Mouse (Mus musculus): ENCODE measurements around the gene Stk4.
A peak's percentile ranks its signal among the peaks of the same experiment; 100 is the strongest.
"Not testable (repeated sequence)": the region's sequence is repeated elsewhere in the genome, so short reads cannot be mapped to it uniquely, and the experiment has no call there.

Gene Stk4

GRCm38 (mm10) chr2:164070142-164070764 is at the start of gene Stk4:
TSS of gene Stk4 (plus strand) at chr2:164070322.
- DNase-seq: peak; percentile 79

DNA sequence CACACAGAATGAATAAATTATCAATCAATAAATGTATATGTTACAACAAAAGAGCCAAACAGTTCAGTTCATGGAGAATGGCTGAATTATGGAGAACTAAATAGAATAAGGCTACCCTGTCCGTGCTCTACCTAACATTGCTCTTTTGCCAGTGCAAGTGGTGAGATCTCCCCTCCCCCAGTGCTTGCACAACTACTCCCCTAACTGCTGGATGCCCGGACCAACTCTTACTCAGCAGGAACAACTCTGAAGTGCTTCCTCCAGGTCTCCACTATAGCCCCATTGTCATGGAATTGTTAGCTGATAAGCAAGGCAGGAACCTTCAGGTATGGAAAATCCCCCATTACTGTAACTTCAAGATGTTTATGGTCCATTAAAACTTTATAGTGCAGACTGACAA is 48.0 kb upstream of the Stk4 start:
- DNase-seq: no peak

DNA sequence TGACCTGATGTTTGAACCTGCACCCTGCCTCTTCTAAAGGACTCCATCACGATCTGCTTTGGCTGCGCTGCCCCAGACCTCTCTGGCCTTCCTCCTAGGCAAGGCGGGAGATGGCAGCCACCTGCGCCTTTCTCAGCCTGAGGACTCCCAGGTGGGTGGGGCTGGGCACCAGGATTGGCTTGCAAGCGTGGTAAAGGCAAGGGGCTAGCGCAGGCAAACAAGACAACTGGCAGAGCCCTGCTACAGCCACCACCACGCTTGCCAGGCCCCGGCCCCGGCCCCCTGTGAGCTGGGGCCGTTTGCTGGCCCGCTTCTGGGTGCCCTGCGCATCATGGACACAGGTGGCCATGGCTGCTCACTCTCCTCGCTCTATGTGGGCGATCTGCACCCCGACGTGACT is 45.0 kb upstream of the Stk4 start, which contains the start of gene Pabpc1l:
Gene Pabpc1l, plus strand, starts transcription at position 301 of the 400 bp plus-strand sequence.
- no peak for DNase-seq

GRCm38 (mm10) chr2:164031147-164031546 is 39.0 kb upstream of the Stk4 start:
- DNase-seq: no peak

DNA sequence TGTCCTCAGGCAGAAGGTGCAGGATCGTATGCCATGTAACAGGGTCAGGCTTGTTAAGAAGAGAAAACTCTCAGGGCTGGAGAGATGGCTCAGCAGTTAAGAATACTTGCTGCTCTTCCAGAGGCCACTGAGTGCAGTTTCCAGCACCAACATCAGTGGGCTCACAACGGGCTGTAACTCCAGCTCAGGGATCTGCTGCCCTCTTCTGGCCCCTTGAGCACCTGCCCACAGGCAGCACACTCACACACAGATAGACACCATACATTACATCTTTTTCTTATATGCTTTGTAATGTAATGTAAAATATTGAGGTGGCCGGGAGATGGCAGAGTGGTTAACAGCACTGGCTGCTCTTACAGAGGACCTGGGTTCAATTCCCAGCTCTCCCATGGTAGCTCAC is 37.1 kb upstream of the Stk4 start:
- DNase-seq: no peak

- peak; percentile 58 for DNase-seq
Measured at GRCm38 (mm10) chr2:164036520-164037019, 33.6 kb upstream of the Stk4 start.

GRCm38 (mm10) chr2:164038407-164039028 is 31.6 kb upstream of the Stk4 start:
- no peak for DNase-seq

DNA sequence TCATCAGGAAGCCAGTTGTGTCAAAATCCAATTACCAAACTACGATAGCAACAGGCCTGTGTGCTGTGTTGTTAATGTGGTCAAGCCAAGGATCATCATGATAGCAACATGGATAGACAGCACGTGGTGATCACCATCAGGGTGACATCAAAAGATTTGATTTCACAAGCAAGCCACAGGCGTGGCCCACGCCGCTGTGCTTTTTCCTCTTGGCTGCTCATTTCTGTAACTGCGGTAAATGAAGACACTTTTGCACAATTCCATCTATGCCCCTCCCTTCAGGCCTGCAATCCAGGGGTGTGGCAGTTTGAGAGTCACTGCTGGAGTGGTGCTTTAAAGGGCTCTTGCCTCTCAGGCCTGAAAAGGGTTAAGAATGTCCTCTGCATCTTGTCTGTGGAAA is 29.2 kb upstream of the Stk4 start:
- DNase-seq: no peak

GRCm38 (mm10) chr2:164041523-164041922 is 28.6 kb upstream of the Stk4 start:
- DNase-seq: no peak

- DNase-seq: peak; percentile 61
Measured at GRCm38 (mm10) chr2:164047197-164047690, 22.9 kb upstream of the Stk4 start.

- DNase-seq: peak; percentile 61
Measured at GRCm38 (mm10) chr2:164053767-164054166, 16.4 kb upstream of the Stk4 start.

DNA sequence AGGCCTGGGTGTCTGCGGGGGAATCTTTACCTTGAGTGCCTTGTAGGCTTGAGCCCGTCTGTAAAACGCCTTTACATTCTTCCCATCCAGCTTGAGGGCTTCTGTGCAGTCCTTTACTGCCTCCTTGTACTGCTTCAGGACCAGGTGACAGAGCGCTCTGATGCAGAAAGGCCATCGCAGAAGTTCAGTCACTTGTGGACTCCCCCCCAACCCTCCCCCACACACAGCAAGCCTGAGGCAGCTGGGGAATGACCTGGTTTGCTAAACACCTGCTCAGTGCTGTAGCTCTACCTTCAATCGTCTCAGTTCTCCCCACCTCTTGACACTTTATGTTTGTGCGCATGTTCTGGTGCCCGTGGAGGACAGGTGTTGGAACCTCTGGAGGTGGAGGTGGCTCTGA is 15.5 kb upstream of the Stk4 start:
- peak; percentile 52 for DNase-seq

DNA sequence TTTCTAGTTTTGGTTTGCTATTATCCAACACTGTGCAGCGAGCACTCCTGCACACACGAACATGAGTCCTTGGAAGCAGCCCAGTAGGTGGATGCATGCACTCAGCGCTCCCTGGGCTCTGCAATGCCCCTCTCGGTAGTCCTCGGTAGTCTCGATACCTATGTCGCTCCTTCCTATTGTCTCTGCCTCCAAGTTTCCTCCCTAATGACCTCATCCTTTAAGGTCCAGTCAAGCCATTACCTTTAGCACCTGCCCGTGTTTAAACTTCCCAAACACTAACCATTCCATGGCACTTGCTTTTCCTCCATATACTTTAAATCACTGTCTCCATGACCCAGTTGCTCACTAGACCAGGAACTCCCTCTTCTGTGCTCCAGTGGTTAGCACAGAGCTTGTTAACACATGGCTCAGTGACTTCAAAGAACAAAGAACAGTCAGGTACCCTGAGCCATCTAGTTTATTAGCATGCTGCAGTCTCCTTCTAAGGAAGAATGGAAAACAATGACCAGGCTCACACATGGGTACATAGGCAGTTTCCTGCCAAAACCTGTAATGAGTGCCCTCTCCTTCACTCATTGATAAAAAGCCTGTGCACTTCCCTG is 10.4 kb upstream of the Stk4 start:
- no peak for DNase-seq

DNA sequence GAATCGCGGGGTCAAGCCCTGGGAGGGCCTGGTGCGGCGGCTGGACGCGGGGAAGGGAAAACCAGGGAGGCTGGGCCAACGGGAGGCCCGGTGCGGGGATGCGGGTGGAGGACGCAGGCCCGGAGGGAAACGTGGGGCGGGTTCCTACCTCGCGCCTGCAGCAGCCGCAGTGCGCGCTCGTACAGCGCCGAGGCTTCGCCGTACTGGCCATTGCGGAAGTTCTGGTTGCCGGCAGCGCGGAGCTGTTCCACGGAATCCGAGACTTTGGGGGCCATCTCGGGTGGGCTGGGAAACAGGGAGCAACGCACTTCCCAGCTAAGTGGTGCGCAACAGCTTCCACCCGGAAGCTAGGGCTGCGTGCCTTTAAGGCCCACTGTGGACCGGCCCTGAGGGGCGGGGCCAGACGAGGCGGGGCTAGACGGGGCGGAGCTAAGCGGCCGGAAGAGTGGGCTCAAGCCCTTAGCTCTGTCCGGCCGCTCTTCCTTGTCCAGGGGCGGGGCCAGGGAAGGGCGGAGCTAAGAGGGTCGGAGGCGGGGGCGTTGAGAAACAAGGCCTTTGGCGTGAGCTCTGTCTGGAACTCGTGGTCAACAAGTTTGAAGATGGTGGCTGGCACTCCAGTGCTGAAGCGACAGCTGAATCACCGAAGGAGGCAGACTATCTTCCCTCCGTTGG is 779 bp downstream of the Stk4 start, which contains the start of gene Tomm34:
Gene Tomm34, minus strand, starts transcription at position 405 of the 672 bp plus-strand sequence.
- peak; percentile 92 for DNase-seq

DNA sequence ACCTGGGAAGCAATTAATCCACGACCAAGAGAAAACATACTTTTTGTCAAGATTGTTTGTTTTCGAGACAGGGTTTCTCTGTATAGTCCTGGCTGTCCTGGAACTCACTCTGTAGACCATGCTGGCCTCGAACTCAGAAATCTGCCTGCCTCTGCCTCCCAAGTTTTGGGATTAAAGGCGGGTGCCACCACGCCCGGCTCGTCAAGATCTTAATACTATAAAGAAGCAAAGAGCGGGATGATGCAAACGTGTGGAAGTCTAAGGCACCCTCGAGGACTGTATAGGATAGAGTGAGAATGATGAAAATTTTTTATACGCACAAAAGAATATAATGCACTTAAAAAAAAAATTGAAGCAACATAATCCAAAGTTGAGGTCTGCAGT is 1.3 kb downstream of the Stk4 start:
- DNase-seq: not testable (repeated sequence)

GRCm38 (mm10) chr2:164072109-164072508 is 2.0 kb downstream of the Stk4 start:
- no peak for DNase-seq

DNA sequence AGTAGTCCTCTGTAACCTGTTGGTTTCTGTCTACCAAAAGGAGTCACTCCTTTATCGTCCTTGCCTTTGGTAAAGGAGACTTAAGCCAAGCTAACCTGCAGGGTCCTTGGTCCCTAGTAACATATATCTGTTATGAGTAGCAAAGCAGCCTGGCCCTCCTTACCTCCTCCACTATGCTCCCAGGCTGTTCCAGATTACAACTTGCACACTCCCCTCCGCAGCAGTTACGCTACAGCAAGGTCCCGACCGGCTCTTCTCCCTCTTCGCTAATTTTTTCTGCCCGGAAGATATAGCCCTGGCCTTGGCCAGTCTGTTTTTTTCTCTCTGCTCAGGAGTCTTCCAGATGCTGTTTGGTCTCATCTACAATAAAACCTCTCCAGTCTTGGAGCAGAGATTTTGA is 3.0 kb downstream of the Stk4 start:
- DNase-seq: no peak

DNA sequence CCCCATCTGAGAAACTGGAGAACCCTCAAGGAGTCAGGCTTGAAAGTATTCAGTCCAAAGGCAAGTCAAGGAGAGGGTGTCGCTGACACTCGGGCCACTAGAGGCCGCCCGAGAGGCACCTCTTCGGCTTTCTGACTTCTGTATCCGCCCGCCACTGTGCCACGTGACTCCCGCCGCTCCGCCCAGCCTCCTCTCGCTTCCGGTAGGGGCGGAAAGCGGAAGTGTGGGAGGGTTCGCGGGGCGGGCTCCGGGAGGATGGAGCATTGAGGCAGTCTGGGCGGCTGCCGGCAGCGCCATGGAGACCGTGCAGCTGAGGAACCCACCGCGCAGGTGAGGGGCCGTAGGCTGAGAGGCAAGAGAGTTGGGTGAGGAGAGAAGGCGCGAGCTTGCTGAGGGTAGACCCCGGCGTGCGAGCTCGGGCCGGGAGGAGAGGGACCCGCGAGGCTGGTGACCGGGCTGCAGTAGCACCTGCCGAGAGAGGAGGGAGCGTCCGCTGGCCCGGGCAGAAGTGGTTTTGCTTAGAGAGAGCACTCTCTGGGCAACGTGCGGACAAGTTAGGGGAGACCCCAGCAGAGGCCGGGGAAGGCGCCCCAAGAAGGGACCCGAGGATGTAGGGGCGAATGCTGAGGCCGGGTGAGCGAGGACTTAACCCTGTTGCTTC is 3.9 kb downstream of the Stk4 start:
- DNase-seq: peak; percentile 99

- DNase-seq: peak; percentile 61
Measured at GRCm38 (mm10) chr2:164075088-164075487, 5.0 kb downstream of the Stk4 start.

- DNase-seq: no peak
Measured at GRCm38 (mm10) chr2:164076874-164077425, 6.8 kb downstream of the Stk4 start.

- no peak for DNase-seq
Measured at GRCm38 (mm10) chr2:164077875-164078274, 7.8 kb downstream of the Stk4 start.

- DNase-seq: peak; percentile 79
Measured at GRCm38 (mm10) chr2:164079488-164079887, 9.4 kb downstream of the Stk4 start.

Measured in thymus, postnatal 4 days (tissue).